Mouse (Mus musculus): Measurements from ENCODE around the gene Kdelr1. TPM values are rescaled to one million over a fixed set of nuclear protein-coding genes. Genes with fewer than 3 reads are reported as not detected.

Gene Kdelr1
- polyA plus RNA-seq, 1 experiment from 2014 or later, result 81.3 TPM

GRCm38 (mm10) chr7:45914067-45914466, 41.5 kb downstream of the Kdelr1 start:
- H3K27ac ChIP-seq, result no peak overlapping the region
- peaks cover 24% of the 10 kb centered on the region for H3K4me1 ChIP-seq (replicated peaks; ENCODE audit: insufficient read depth, low read length)
- DNase-seq (ENCODE audit: low spot score) (no peak), ATAC-seq (replicated peaks; ENCODE audit: low FRiP score, low read depth) (no peak)
- 83% methylated on average over 6 of the region's 6 CpGs for WGBS
- no peak overlapping the region for H3K9ac ChIP-seq (ENCODE audit: low read depth, low read length)
- no peaks in the 10 kb centered on the region; the same call in 1 of the 2 replicates for H3K36me3 ChIP-seq (ENCODE audit: insufficient read depth, low read length)
- no peaks in the 10 kb centered on the region for H3K27me3 ChIP-seq (ENCODE audit: insufficient read depth, low read length)
- no peak overlapping the region for H3K4me3 ChIP-seq (replicated peaks; ENCODE audit: low read depth, low read length)
- no peak for TF ChIP-seq CTCF (IDR thresholded peaks at IDR 0.05; ENCODE audit: low read depth)
- H3K9me3 ChIP-seq (replicated peaks; ENCODE audit: low read length), result no peaks in the 10 kb centered on the region
- no peak overlapping the region for H3K4me2 ChIP-seq (ENCODE audit: low read length)

DNA sequence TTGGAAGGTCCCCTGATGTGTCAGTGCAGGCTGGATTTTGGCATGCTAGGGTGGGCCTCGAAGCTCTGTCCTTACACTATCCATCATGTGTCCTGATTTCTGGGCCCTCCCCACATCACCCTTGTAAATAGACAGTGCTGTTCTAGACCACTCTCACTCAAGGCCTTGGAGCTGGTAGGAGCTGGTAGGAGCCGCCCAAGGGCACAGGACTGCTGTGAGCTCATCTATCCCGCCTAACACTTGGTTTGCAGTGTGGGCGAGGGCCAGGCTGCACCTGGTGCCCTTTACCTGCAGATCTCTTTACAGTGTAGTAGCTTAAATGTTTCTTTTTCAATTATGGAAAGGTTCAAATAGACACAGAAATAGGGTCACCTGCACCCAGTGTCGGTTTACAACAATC, 42.4 kb downstream of the Kdelr1 start:
- 81% methylated on average over 5 of the region's 5 CpGs for WGBS

GRCm38 (mm10) chr7:45916056-45917003, 43.8 kb downstream of the Kdelr1 start:
- ATAC-seq (replicated peaks; ENCODE audit: low FRiP score, low read depth) (peak; percentile 80), DNase-seq (ENCODE audit: low spot score) (peak; percentile 97)
- Histone ChIP-seq H3K4me3 (replicated peaks; ENCODE audit: low read depth, low read length) (peak overlapping the region; percentile 15), H3K27me3 (ENCODE audit: insufficient read depth, low read length) (no peaks in the 10 kb centered on the region), H3K9me3 (replicated peaks; ENCODE audit: low read length) (no peaks in the 10 kb centered on the region), H3K36me3 (ENCODE audit: insufficient read depth, low read length) (no peaks in the 10 kb centered on the region), H3K4me1 (replicated peaks; ENCODE audit: insufficient read depth, low read length) (peaks cover 34% of the 10 kb centered on the region), H3K4me2 (ENCODE audit: low read length) (peak overlapping the region; percentile 49), H3K27ac (peak overlapping the region; percentile 90), H3K9ac (ENCODE audit: low read depth, low read length) (peak overlapping the region; percentile 59)
- peak; percentile 34; the same call in 1 of the 2 replicates for TF ChIP-seq CTCF (IDR thresholded peaks at IDR 0.05; ENCODE audit: low read depth)
- 29% methylated on average over 26 of the region's 26 CpGs for WGBS

More for the DNA sequence above, 42.4 kb downstream of the Kdelr1 start:
- ATAC-seq (replicated peaks; ENCODE audit: low FRiP score, low read depth) (no peak), DNase-seq (ENCODE audit: low spot score) (no peak)
- no peaks in the 10 kb centered on the region for H3K9me3 ChIP-seq (replicated peaks; ENCODE audit: low read length)
- TF ChIP-seq CTCF (IDR thresholded peaks at IDR 0.05; ENCODE audit: low read depth), result no peak
- no peak overlapping the region for H3K27ac ChIP-seq
- no peaks in the 10 kb centered on the region for H3K27me3 ChIP-seq (ENCODE audit: insufficient read depth, low read length)
- H3K4me1 ChIP-seq (replicated peaks; ENCODE audit: insufficient read depth, low read length), result peaks cover 30% of the 10 kb centered on the region
- no peak overlapping the region for H3K4me2 ChIP-seq (ENCODE audit: low read length)
- no peak overlapping the region for H3K9ac ChIP-seq (ENCODE audit: low read depth, low read length)
- H3K4me3 ChIP-seq (replicated peaks; ENCODE audit: low read depth, low read length), result no peak overlapping the region
- H3K36me3 ChIP-seq (ENCODE audit: insufficient read depth, low read length), result no peaks in the 10 kb centered on the region; the same call in 1 of the 2 replicates

GRCm38 (mm10) chr7:45917004-45917704, 44.6 kb downstream of the Kdelr1 start:
- Histone ChIP-seq H3K9me3 (replicated peaks; ENCODE audit: low read length) (no peaks in the 10 kb centered on the region), H3K4me1 (replicated peaks; ENCODE audit: insufficient read depth, low read length) (peaks cover 38% of the 10 kb centered on the region), H3K27ac (peak overlapping the region; percentile 90), H3K9ac (ENCODE audit: low read depth, low read length) (peak overlapping the region; percentile 59; the same call in 1 of the 2 replicates), H3K4me3 (replicated peaks; ENCODE audit: low read depth, low read length) (0 out of 2 replicates have a peak overlapping the region, but pooled peaks have one; percentile 15), H3K4me2 (ENCODE audit: low read length) (peak overlapping the region; percentile 49), H3K36me3 (ENCODE audit: insufficient read depth, low read length) (no peaks in the 10 kb centered on the region), H3K27me3 (ENCODE audit: insufficient read depth, low read length) (no peaks in the 10 kb centered on the region)
- ATAC-seq (replicated peaks; ENCODE audit: low FRiP score, low read depth) (peak; percentile 12; the same call in 1 of the 2 replicates), DNase-seq (ENCODE audit: low spot score) (peak; percentile 65)
- no peak for TF ChIP-seq CTCF (IDR thresholded peaks at IDR 0.05; ENCODE audit: low read depth)
- 7% methylated on average over 13 of the region's 13 CpGs for WGBS

DNA sequence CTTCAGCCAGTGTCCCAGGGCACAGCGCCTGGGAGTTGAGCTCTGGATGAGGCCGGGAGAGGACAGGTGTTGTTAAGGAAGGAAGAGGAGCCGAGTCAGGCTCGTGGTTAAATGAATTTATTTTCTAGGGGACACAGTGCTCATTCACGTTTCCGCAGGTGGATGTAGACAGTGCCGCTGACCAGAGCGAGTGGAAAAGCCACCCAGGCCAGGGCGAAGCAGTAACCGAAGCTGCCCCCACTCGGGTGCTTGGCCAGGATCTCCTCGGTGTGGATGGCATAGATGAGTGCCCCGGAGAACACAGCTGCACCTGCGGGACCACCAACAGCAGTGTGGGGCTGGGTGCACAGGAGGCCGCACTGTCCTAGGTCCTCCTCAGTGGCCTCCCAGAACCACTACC, 45.4 kb downstream of the Kdelr1 start:
- no peak for TF ChIP-seq CTCF (IDR thresholded peaks at IDR 0.05; ENCODE audit: low read depth)
- ATAC-seq (replicated peaks; ENCODE audit: low FRiP score, low read depth), result no peak
- WGBS, result 61% methylated on average over 15 of the region's 15 CpGs
- no peaks in the 10 kb centered on the region for H3K9me3 ChIP-seq (replicated peaks; ENCODE audit: low read length)
- peak overlapping the region; percentile 90 for H3K27ac ChIP-seq
- no peak overlapping the region for H3K4me3 ChIP-seq (replicated peaks; ENCODE audit: low read depth, low read length)
- H3K36me3 ChIP-seq (ENCODE audit: insufficient read depth, low read length), result no peaks in the 10 kb centered on the region
- no peaks in the 10 kb centered on the region for H3K27me3 ChIP-seq (ENCODE audit: insufficient read depth, low read length)
- no peak overlapping the region for H3K9ac ChIP-seq (ENCODE audit: low read depth, low read length)
- H3K4me2 ChIP-seq (ENCODE audit: low read length), result no peak overlapping the region; the same call in 1 of the 2 replicates
- H3K4me1 ChIP-seq (replicated peaks; ENCODE audit: insufficient read depth, low read length), result peaks cover 45% of the 10 kb centered on the region
- no peak for DNase-seq (ENCODE audit: low spot score)

- ATAC-seq (replicated peaks; ENCODE audit: low FRiP score, low read depth) (no peak), DNase-seq (ENCODE audit: low spot score) (no peak)
- Histone ChIP-seq H3K4me1 (replicated peaks; ENCODE audit: insufficient read depth, low read length) (peaks cover 45% of the 10 kb centered on the region), H3K36me3 (ENCODE audit: insufficient read depth, low read length) (no peaks in the 10 kb centered on the region), H3K4me2 (ENCODE audit: low read length) (peak overlapping the region; percentile 64), H3K27me3 (ENCODE audit: insufficient read depth, low read length) (no peaks in the 10 kb centered on the region), H3K9me3 (replicated peaks; ENCODE audit: low read length) (no peaks in the 10 kb centered on the region), H3K9ac (ENCODE audit: low read depth, low read length) (no peak overlapping the region), H3K4me3 (replicated peaks; ENCODE audit: low read depth, low read length) (no peak overlapping the region), H3K27ac (no peak overlapping the region)
- peak; percentile 54 for TF ChIP-seq CTCF (IDR thresholded peaks at IDR 0.05; ENCODE audit: low read depth)
- WGBS, result 73% methylated on average over 14 of the region's 14 CpGs
Observed at GRCm38 (mm10) chr7:45919083-45919671, 46.6 kb downstream of the Kdelr1 start.

Measured in kidney, postnatal 0 days (tissue).